8 mouse cellular contexts compared by ENCODE assay signal in genomic region chr6:117254620-117255228, GRCm38 (mm10).
DNase-seq lines count a peak whose midpoint lies in the region; ATAC-seq lines count a peak whose summit lies in the region.

No protein-coding gene starts in this region.

- no peaks in the 10 kb centered on the region for H3K27me3 ChIP-seq in intestine, embryonic 16.5 days (replicated peaks; ENCODE audit: control insufficient read depth, insufficient read depth, low read length)

- H3K4me1 ChIP-seq in intestine, embryonic 16.5 days (ENCODE audit: control insufficient read depth, insufficient read depth, low read length), result no peaks in the 10 kb centered on the region; the same call in 1 of the 2 replicates

- H3K9me3 ChIP-seq in intestine, embryonic 16.5 days (ENCODE audit: control insufficient read depth, low read length), result no peaks in the 10 kb centered on the region

- intact Hi-C loops in heart, postnatal 10 days (cut with DNase I), result loop anchor here (5.0 kb wide), 1 partner anchor 73 kb away; no protein-coding TSS in a partner anchor

- no peak overlapping the region for H3K4me3 ChIP-seq in intestine, embryonic 16.5 days (ENCODE audit: low read length)

- 66% methylated on average over 3 of the region's 3 CpGs for WGBS in intestine, embryonic 16.5 days

- no peaks in the 10 kb centered on the region for H3K36me3 ChIP-seq in intestine, embryonic 16.5 days (ENCODE audit: control insufficient read depth, insufficient read depth, low read length)

- H3K27ac ChIP-seq in intestine, embryonic 16.5 days (ENCODE audit: low read length), result no peak overlapping the region

- DNase-seq in 3134 (ENCODE audit: extremely low read depth, insufficient read length, low spot score), result peak; percentile 55
- DNase-seq in Muller cell, postnatal 12 days (ENCODE audit: inconsistent ontology term), result peak; percentile 70
- peak; percentile 63 to 91 for DNase-seq in cerebellum, postnatal 4 days (ENCODE audit: low spot score in 2 of 2)
- DNase-seq in heart, postnatal 10 days, result peak; percentile 84 to 87
- peak; percentile 65 to 72 for DNase-seq in layer of hippocampus, postnatal 36 days
- peak; percentile 13 for DNase-seq in retina, adult 2 months (ENCODE audit: low read depth, low spot score)

- no peak overlapping the region for H3K9ac ChIP-seq in intestine, embryonic 16.5 days (ENCODE audit: low read depth, low read length)

- no peak overlapping the region for H3K4me2 ChIP-seq in intestine, embryonic 16.5 days (ENCODE audit: low read depth, low read length)

- ATAC-seq in monocyte, adult 5-6 weeks (replicated peaks; ENCODE audit: insufficient number of reproducible peaks, low FRiP score, low TSS enrichment, poor library complexity, severe bottlenecking), result no peak
- no peak for ATAC-seq in intestine, embryonic 16.5 days

Comparison
In these comparisons a context has a peak if more than half of its experiments do, and no peak if none do; other contexts are left out.
1. DNase-seq: peak in every context shown above with its lines; median percentile 86 in heart, postnatal 10 days; 77 in cerebellum, postnatal 4 days; 70 in Muller cell, postnatal 12 days; 68 in layer of hippocampus, postnatal 36 days; 55 in 3134; 13 in retina, adult 2 months.